Mouse (Mus musculus) embryonic fibroblast, embryonic 13.5 days (primary cell): ENCODE measurements around the gene Shank2.

Experiments used
- CTCF ChIP-seq: IDR thresholded peaks from 2 replicates; pipeline ENCODE4 v1.5.1; 2011; ENCODE audit warnings: mild to moderate bottlenecking, control low read depth, low read length, moderate library complexity, borderline replicate concordance; ENCODE audit not compliant: insufficient read depth
- POLR2A ChIP-seq: IDR thresholded peaks from 2 replicates; pipeline ENCODE4 v1.6.1; 2011; ENCODE audit warnings: low read depth, mild to moderate bottlenecking, control low read depth, low read length, moderate library complexity

- TF ChIP-seq CTCF = no peak
- TF ChIP-seq POLR2A = no peak
Observed at GRCm38 (mm10) chr7:144170272-144170671, 168.5 kb downstream of the Shank2 start.
